Mouse (Mus musculus): ENCODE results near the gene Olfr460. TPM values are rescaled to one million over a fixed set of nuclear protein-coding genes. Genes with fewer than 3 reads are reported as not detected.

Olfr460 gene
- polyA plus RNA-seq (2015; fragmentation: Nextera tagmentation; extraction: Ambion mirVana), result not detected in 2 replicates

GRCm38 (mm10) chr6:40569187-40569586 lies at the start of gene Olfr460:
Gene Olfr460, plus strand, starts transcription at chr6:40569487.
- Histone ChIP-seq H3K4me3 (ENCODE audit: low read length) (no peak within 1 kb of the TSS), H3K27me3 (ENCODE audit: control insufficient read depth, insufficient read depth, low read depth, low read length) (no peaks in the 10 kb centered on the region), H3K27ac (ENCODE audit: low read length) (no peak within 1 kb of the TSS), H3K9ac (ENCODE audit: low read length) (no peak within 1 kb of the TSS), H3K36me3 (ENCODE audit: control insufficient read depth, insufficient read depth, low read length) (no peaks in the 10 kb centered on the region), H3K4me1 (replicated peaks; ENCODE audit: control insufficient read depth, insufficient read depth, low read length) (no peaks in the 10 kb centered on the region), H3K9me3 (ENCODE audit: control insufficient read depth, low read length) (no peaks in the 10 kb centered on the region), H3K4me2 (ENCODE audit: low read depth, low read length) (no peak within 1 kb of the TSS)
- no peak for ATAC-seq (ENCODE audit: low read depth)
- 79% methylated on average over 3 of the region's 3 CpGs for WGBS

DNA sequence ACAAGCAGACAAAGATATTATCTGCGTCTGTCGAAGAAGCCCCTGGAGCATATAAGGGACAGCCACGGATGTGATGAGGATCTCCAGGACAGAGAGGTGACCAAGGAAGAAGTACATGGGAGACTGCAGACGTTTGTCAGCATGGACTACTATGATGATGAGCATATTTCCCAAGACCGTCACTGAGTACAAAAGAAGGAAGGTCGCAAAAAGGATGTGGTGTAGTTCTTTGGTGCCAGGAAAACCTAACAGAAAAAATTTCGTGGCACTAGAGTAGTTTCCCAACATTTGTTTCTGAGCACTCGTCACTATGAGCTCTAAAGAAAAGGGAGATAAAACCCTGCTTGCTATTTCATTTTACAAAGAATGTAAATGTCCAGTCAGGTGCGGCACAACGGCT lies 24.6 kb upstream of the Olfr460 start:
- no peak for ATAC-seq (ENCODE audit: low read depth)
- no peaks in the 10 kb centered on the region for H3K36me3 ChIP-seq (ENCODE audit: control insufficient read depth, insufficient read depth, low read length)
- H3K27ac ChIP-seq (ENCODE audit: low read length), result no peak overlapping the region
- no peak overlapping the region for H3K9ac ChIP-seq (ENCODE audit: low read length)
- no peak overlapping the region for H3K4me3 ChIP-seq (ENCODE audit: low read length)
- no peaks in the 10 kb centered on the region for H3K27me3 ChIP-seq (ENCODE audit: control insufficient read depth, insufficient read depth, low read depth, low read length)
- no peaks in the 10 kb centered on the region for H3K4me1 ChIP-seq (replicated peaks; ENCODE audit: control insufficient read depth, insufficient read depth, low read length)
- H3K4me2 ChIP-seq (ENCODE audit: low read depth, low read length), result no peak overlapping the region
- WGBS, result 77% methylated on average over 10 of the region's 10 CpGs
- H3K9me3 ChIP-seq (ENCODE audit: control insufficient read depth, low read length), result no peaks in the 10 kb centered on the region

DNA sequence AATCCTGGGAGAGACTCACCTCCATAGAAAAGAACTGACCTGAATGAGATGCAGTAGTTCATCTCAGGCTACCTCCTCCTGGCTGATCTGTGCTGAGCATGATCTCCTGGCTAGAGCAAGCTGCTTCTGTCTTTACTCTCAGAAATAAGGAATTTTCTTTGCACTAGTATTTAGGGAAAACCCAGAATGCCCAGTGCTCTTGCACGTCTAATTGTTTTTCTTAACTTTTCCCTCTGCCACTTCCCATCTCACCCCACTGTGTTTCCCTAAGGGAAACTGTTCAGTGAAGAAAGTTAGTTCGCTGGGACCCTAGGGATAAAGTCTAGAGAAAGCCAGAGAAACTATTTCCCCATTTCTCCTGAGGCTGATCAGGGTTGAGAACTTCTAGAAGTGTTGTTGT lies 14.3 kb upstream of the Olfr460 start, which contains the start of gene Olfr461:
Gene Olfr461, minus strand, starts transcription at position 101 of the 400 bp plus-strand sequence.
- Histone ChIP-seq H3K4me2 (ENCODE audit: low read depth, low read length) (no peak within 1 kb of the TSS), H3K4me1 (replicated peaks; ENCODE audit: control insufficient read depth, insufficient read depth, low read length) (no peaks in the 10 kb centered on the region), H3K27me3 (ENCODE audit: control insufficient read depth, insufficient read depth, low read depth, low read length) (no peaks in the 10 kb centered on the region), H3K27ac (ENCODE audit: low read length) (no peak within 1 kb of the TSS), H3K36me3 (ENCODE audit: control insufficient read depth, insufficient read depth, low read length) (no peaks in the 10 kb centered on the region), H3K4me3 (ENCODE audit: low read length) (no peak within 1 kb of the TSS), H3K9me3 (ENCODE audit: control insufficient read depth, low read length) (no peaks in the 10 kb centered on the region), H3K9ac (ENCODE audit: low read length) (no peak within 1 kb of the TSS)
- ATAC-seq (ENCODE audit: low read depth), result no peak
- 78% methylated on average over 2 of the region's 2 CpGs for WGBS

- no peaks in the 10 kb centered on the region for H3K27me3 ChIP-seq (ENCODE audit: control insufficient read depth, insufficient read depth, low read depth, low read length)
- H3K4me3 ChIP-seq (ENCODE audit: low read length), result no peak overlapping the region
- H3K9me3 ChIP-seq (ENCODE audit: control insufficient read depth, low read length), result no peaks in the 10 kb centered on the region
- WGBS, result 64% methylated on average over 3 of the region's 3 CpGs
- H3K9ac ChIP-seq (ENCODE audit: low read length), result no peak overlapping the region
- H3K27ac ChIP-seq (ENCODE audit: low read length), result no peak overlapping the region
- no peak for ATAC-seq (ENCODE audit: low read depth)
- H3K36me3 ChIP-seq (ENCODE audit: control insufficient read depth, insufficient read depth, low read length), result no peaks in the 10 kb centered on the region
- no peaks in the 10 kb centered on the region for H3K4me1 ChIP-seq (replicated peaks; ENCODE audit: control insufficient read depth, insufficient read depth, low read length)
- H3K4me2 ChIP-seq (ENCODE audit: low read depth, low read length), result no peak overlapping the region
These were observed 4.3 kb downstream of the Olfr460 start for GRCm38 (mm10) chr6:40573618-40574017.

GRCm38 (mm10) chr6:40576305-40576704 lies 7.0 kb downstream of the Olfr460 start:
- no peaks in the 10 kb centered on the region for H3K4me1 ChIP-seq (replicated peaks; ENCODE audit: control insufficient read depth, insufficient read depth, low read length)
- no peak overlapping the region for H3K9ac ChIP-seq (ENCODE audit: low read length)
- H3K27me3 ChIP-seq (ENCODE audit: control insufficient read depth, insufficient read depth, low read depth, low read length), result no peaks in the 10 kb centered on the region
- no peak overlapping the region for H3K4me2 ChIP-seq (ENCODE audit: low read depth, low read length)
- H3K9me3 ChIP-seq (ENCODE audit: control insufficient read depth, low read length), result no peaks in the 10 kb centered on the region
- 80% methylated on average over 1 of the region's 1 CpGs for WGBS
- no peak overlapping the region for H3K27ac ChIP-seq (ENCODE audit: low read length)
- H3K4me3 ChIP-seq (ENCODE audit: low read length), result no peak overlapping the region
- no peak for ATAC-seq (ENCODE audit: low read depth)
- H3K36me3 ChIP-seq (ENCODE audit: control insufficient read depth, insufficient read depth, low read length), result no peaks in the 10 kb centered on the region

DNA sequence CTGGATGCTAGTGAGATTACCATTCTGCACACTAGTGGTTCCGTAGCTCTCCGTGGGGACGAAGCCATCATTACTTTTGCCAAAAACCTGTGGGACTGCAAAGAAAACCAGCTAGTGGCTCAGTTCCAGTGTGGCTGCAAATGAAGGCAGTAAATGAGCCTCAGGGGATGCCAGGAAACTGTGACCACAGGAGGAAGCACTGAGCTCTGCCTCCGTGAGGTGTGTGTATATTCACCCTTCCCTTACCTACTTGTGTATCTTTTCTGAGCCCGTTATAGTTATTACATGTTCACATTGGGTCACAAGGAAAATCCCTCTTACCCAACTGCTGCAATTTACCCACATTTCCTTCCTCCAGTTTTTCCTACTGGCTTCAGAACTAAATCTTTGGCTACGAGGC lies 15.0 kb downstream of the Olfr460 start:
- H3K9me3 ChIP-seq (ENCODE audit: control insufficient read depth, low read length), result no peaks in the 10 kb centered on the region
- no peak overlapping the region for H3K9ac ChIP-seq (ENCODE audit: low read length)
- no peak overlapping the region for H3K4me2 ChIP-seq (ENCODE audit: low read depth, low read length)
- H3K27ac ChIP-seq (ENCODE audit: low read length), result no peak overlapping the region
- H3K36me3 ChIP-seq (ENCODE audit: control insufficient read depth, insufficient read depth, low read length), result no peaks in the 10 kb centered on the region
- no peak for ATAC-seq (ENCODE audit: low read depth)
- no peaks in the 10 kb centered on the region for H3K27me3 ChIP-seq (ENCODE audit: control insufficient read depth, insufficient read depth, low read depth, low read length)
- WGBS, result 79% methylated on average over 6 of the region's 6 CpGs
- no peaks in the 10 kb centered on the region for H3K4me1 ChIP-seq (replicated peaks; ENCODE audit: control insufficient read depth, insufficient read depth, low read length)
- H3K4me3 ChIP-seq (ENCODE audit: low read length), result no peak overlapping the region

- Histone ChIP-seq H3K9ac (ENCODE audit: low read length) (no peak within 1 kb of the TSS), H3K27me3 (ENCODE audit: control insufficient read depth, insufficient read depth, low read depth, low read length) (no peaks in the 10 kb centered on the region), H3K36me3 (ENCODE audit: control insufficient read depth, insufficient read depth, low read length) (no peaks in the 10 kb centered on the region), H3K4me1 (replicated peaks; ENCODE audit: control insufficient read depth, insufficient read depth, low read length) (no peaks in the 10 kb centered on the region), H3K9me3 (ENCODE audit: control insufficient read depth, low read length) (no peaks in the 10 kb centered on the region), H3K27ac (ENCODE audit: low read length) (no peak within 1 kb of the TSS), H3K4me2 (ENCODE audit: low read depth, low read length) (no peak within 1 kb of the TSS), H3K4me3 (ENCODE audit: low read length) (no peak within 1 kb of the TSS)
- WGBS, result 68% methylated on average over 5 of the region's 5 CpGs
- ATAC-seq (ENCODE audit: low read depth), result no peak
These were observed 16.4 kb downstream of the Olfr460 start, which contains the start of gene Clec5a for GRCm38 (mm10) chr6:40585645-40586044. Gene Clec5a, minus strand, starts transcription at chr6:40585821.

DNA sequence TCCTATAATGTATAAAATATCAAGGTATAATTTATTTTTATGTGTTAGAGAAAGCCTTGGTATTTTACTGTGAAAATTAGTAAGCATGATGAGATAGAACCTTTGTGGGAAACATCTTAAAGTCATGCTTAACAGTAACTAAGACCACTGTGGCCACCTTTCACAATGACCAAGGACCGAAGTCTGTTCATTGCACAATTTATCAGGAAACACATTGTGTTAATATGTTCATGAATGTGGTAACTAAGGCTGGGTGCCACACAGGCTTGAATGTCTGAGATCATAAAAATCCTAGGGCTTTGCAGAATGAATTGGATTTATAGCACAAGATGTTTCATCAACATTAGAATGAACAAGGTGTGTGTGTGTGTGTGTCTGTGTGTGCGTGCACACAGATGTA lies 19.1 kb downstream of the Olfr460 start:
- Histone ChIP-seq H3K9me3 (ENCODE audit: control insufficient read depth, low read length) (no peaks in the 10 kb centered on the region), H3K4me2 (ENCODE audit: low read depth, low read length) (no peak overlapping the region), H3K4me3 (ENCODE audit: low read length) (no peak overlapping the region), H3K27ac (ENCODE audit: low read length) (no peak overlapping the region), H3K9ac (ENCODE audit: low read length) (no peak overlapping the region), H3K4me1 (replicated peaks; ENCODE audit: control insufficient read depth, insufficient read depth, low read length) (no peaks in the 10 kb centered on the region), H3K36me3 (ENCODE audit: control insufficient read depth, insufficient read depth, low read length) (no peaks in the 10 kb centered on the region), H3K27me3 (ENCODE audit: control insufficient read depth, insufficient read depth, low read depth, low read length) (no peaks in the 10 kb centered on the region)
- no peak for ATAC-seq (ENCODE audit: low read depth)
- 89% methylated on average over 2 of the region's 2 CpGs for WGBS

GRCm38 (mm10) chr6:40594804-40595550 lies 25.7 kb downstream of the Olfr460 start:
- H3K4me1 ChIP-seq (replicated peaks; ENCODE audit: control insufficient read depth, insufficient read depth, low read length), result no peaks in the 10 kb centered on the region
- no peaks in the 10 kb centered on the region for H3K36me3 ChIP-seq (ENCODE audit: control insufficient read depth, insufficient read depth, low read length)
- no peak overlapping the region for H3K9ac ChIP-seq (ENCODE audit: low read length)
- no peaks in the 10 kb centered on the region for H3K9me3 ChIP-seq (ENCODE audit: control insufficient read depth, low read length)
- H3K4me3 ChIP-seq (ENCODE audit: low read length), result no peak overlapping the region
- no peaks in the 10 kb centered on the region for H3K27me3 ChIP-seq (ENCODE audit: control insufficient read depth, insufficient read depth, low read depth, low read length)
- no peak for ATAC-seq (ENCODE audit: low read depth)
- WGBS, result 67% methylated on average over 3 of the region's 3 CpGs
- H3K27ac ChIP-seq (ENCODE audit: low read length), result no peak overlapping the region
- H3K4me2 ChIP-seq (ENCODE audit: low read depth, low read length), result no peak overlapping the region
